Mouse (Mus musculus) MEL (cell line): ENCODE measurements at regions not wholly inside any gene's neighbourhood (a gene's known extent, or its start where the extent isn't known, plus 50 kb on each side); places are given as distances from the start of the nearest gene placed in this dataset.

Experiments
- BHLHE40 ChIP-seq: IDR thresholded peaks from 2 replicates; pipeline ENCODE4 v1.6.1; 2012; ENCODE audit warnings: low read depth, mild to moderate bottlenecking, inconsistent platforms, low read length, improper control_type of control experiment, borderline replicate concordance
- CTCF ChIP-seq, 3 experiments: IDR thresholded peaks in 2 of 3; conservative IDR thresholded peaks in 1 of 3; 2 replicates each; pipeline ENCODE4 v1.5.1; 2011 to 2012; ENCODE audit warnings: low read length in 3 of 3, low read depth in 2 of 3, mild to moderate bottlenecking in 2 of 3, improper control_type of control experiment in 1 of 3, inconsistent platforms in 1 of 3, mixed read lengths in 1 of 3, moderate library complexity in 1 of 3; ENCODE audit not compliant: control insufficient read depth in 1 of 3, insufficient read depth in 1 of 3, poor library complexity in 1 of 3, severe bottlenecking in 1 of 3
- E2F4 ChIP-seq: IDR thresholded peaks from 2 replicates; pipeline ENCODE4 v1.6.1; 2011; ENCODE audit warnings: low read depth, low read length, improper control_type of control experiment, borderline replicate concordance
- ETS1 ChIP-seq: IDR thresholded peaks from 2 replicates; pipeline ENCODE4 v1.6.1; 2012; ENCODE audit warnings: low read depth, mild to moderate bottlenecking, inconsistent platforms, low read length, improper control_type of control experiment, moderate library complexity
- HCFC1 ChIP-seq: IDR thresholded peaks from 2 replicates; pipeline ENCODE4 v1.6.1; 2012; ENCODE audit warnings: low read depth, mild to moderate bottlenecking, inconsistent platforms, low read length, improper control_type of control experiment, moderate library complexity
- JUND ChIP-seq: IDR thresholded peaks from 2 replicates; pipeline ENCODE4 v1.6.1; 2011; ENCODE audit warnings: low read depth, mild to moderate bottlenecking, improper control_type of control experiment, low read length
- MAZ ChIP-seq: IDR thresholded peaks from 2 replicates; pipeline ENCODE4 v1.6.1; 2012; ENCODE audit warnings: low read depth, mild to moderate bottlenecking, inconsistent platforms, low read length, improper control_type of control experiment
- MXI1 ChIP-seq: IDR thresholded peaks from 2 replicates; pipeline ENCODE4 v1.6.1; 2011; ENCODE audit warnings: mild to moderate bottlenecking, low read depth, low read length, improper control_type of control experiment
- POLR2A ChIP-seq, 2 experiments: IDR thresholded peaks; 2 replicates each; pipeline ENCODE4 v1.6.1; 2011 to 2012; ENCODE audit warnings: low read length in 2 of 2, mild to moderate bottlenecking in 2 of 2, control low read depth in 1 of 2, improper control_type of control experiment in 1 of 2, low read depth in 1 of 2, moderate library complexity in 1 of 2; ENCODE audit not compliant: control insufficient read depth in 1 of 2, insufficient read depth in 1 of 2, poor library complexity in 1 of 2
- RAD21 ChIP-seq: IDR thresholded peaks from 2 replicates; pipeline ENCODE4 v1.6.1; 2011; ENCODE audit warnings: mild to moderate bottlenecking, low read depth, low read length, improper control_type of control experiment
- TCF12 ChIP-seq: IDR thresholded peaks from 2 replicates; pipeline ENCODE4 v1.6.1; 2014; ENCODE audit warnings: low read depth, mild to moderate bottlenecking, inconsistent platforms, low read length, improper control_type of control experiment, moderate library complexity
- USF1 ChIP-seq: IDR thresholded peaks from 2 replicates; pipeline ENCODE4 v1.6.1; 2014; ENCODE audit warnings: low read depth, mild to moderate bottlenecking, inconsistent platforms, low read length, improper control_type of control experiment, moderate library complexity
- USF2 ChIP-seq, 2 experiments: IDR thresholded peaks; 2 replicates each; pipeline ENCODE4 v1.6.1; 2011 to 2012; ENCODE audit warnings: improper control_type of control experiment in 2 of 2, low read length in 2 of 2, borderline replicate concordance in 1 of 2, inconsistent platforms in 1 of 2, low read depth in 1 of 2, mild to moderate bottlenecking in 1 of 2; ENCODE audit not compliant: insufficient read depth in 1 of 2
- ZC3H11A ChIP-seq: IDR thresholded peaks from 2 replicates; pipeline ENCODE4 v1.6.1; 2012; ENCODE audit warnings: low read depth, mild to moderate bottlenecking, inconsistent platforms, low read length, improper control_type of control experiment

GRCm38 (mm10) chr2:172758497-172758896 lies 181.6 kb downstream of the Bmp7 start:
- TF ChIP-seq POLR2A (IDR thresholded peaks at IDR 0.05; ENCODE audit: control insufficient read depth in 1 of 2, insufficient read depth in 1 of 2, low read depth in 1 of 2, low read length in 2 of 2, poor library complexity in 1 of 2): no peak
- no peak for TF ChIP-seq TCF12
- no peak for TF ChIP-seq MXI1
- TF ChIP-seq CTCF (IDR thresholded peaks at IDR 0.05 in 2 of 3, conservative IDR thresholded peaks at IDR 0.05 in 1 of 3; ENCODE audit: control insufficient read depth in 1 of 3, insufficient read depth in 1 of 3, low read depth in 2 of 3, low read length in 3 of 3, poor library complexity in 1 of 3, severe bottlenecking in 1 of 3): no peak
- TF ChIP-seq BHLHE40: no peak
- TF ChIP-seq JUND: no peak
- no peak for TF ChIP-seq USF2 (IDR thresholded peaks at IDR 0.05; ENCODE audit: borderline replicate concordance in 1 of 2, insufficient read depth in 1 of 2, low read depth in 1 of 2, low read length in 2 of 2)
- no peak for TF ChIP-seq ZC3H11A
- no peak for TF ChIP-seq E2F4
- no peak for TF ChIP-seq RAD21
- no peak for TF ChIP-seq HCFC1
- TF ChIP-seq ETS1: no peak
- no peak for TF ChIP-seq MAZ
- TF ChIP-seq USF1: no peak
